Mouse (Mus musculus) ES-E14 (cell line): ENCODE data around the gene Vsir. TPM values are rescaled to one million over a fixed set of nuclear protein-coding genes. Genes with fewer than 3 reads are reported as not detected.

Experiments used
- DNase-seq: peaks from one replicate; pipeline ENCODE4 v3.0.0-alpha.2; 2013; ENCODE audit warnings: low read depth, low spot score
- H3K27ac ChIP-seq: 2 replicates; pipeline ENCODE4 v1.5.1; 2012; ENCODE audit warnings: low read depth, mild to moderate bottlenecking, low read length, moderate library complexity, mixed read lengths; ENCODE audit not compliant: poor library complexity, insufficient read depth, severe bottlenecking
- H3K36me3 ChIP-seq: 2 replicates; pipeline ENCODE4 v1.6.1; 2012; ENCODE audit warnings: mild to moderate bottlenecking, low read length, moderate library complexity, mixed read lengths; ENCODE audit not compliant: control insufficient read depth, poor library complexity, insufficient read depth, severe bottlenecking
- H3K4me1 ChIP-seq, 2 experiments: fragments of 150-350 bp in 1 of 2; sonication (generic) in 1 of 2; 2 replicates each; pipeline ENCODE4 v1.6.1; 2012; ENCODE audit warnings: low read length in 2 of 2, mild to moderate bottlenecking in 1 of 2, mixed read lengths in 1 of 2; ENCODE audit not compliant: control insufficient read depth in 2 of 2, insufficient read depth in 2 of 2, poor library complexity in 1 of 2
- H3K4me3 ChIP-seq, 2 experiments: fragments of 150-350 bp in 1 of 2; sonication (generic) in 1 of 2; 2 replicates each; pipeline ENCODE4 v1.5.1; 2012; ENCODE audit warnings: low read length in 2 of 2, low read depth in 1 of 2, mild to moderate bottlenecking in 1 of 2, mixed read lengths in 1 of 2; ENCODE audit not compliant: insufficient read depth in 1 of 2, poor library complexity in 1 of 2, severe bottlenecking in 1 of 2
- H3K9ac ChIP-seq: 2 replicates; pipeline ENCODE4 v1.6.1; 2012; ENCODE audit warnings: low read depth, mild to moderate bottlenecking, low read length, mixed read lengths; ENCODE audit not compliant: poor library complexity, insufficient read depth, severe bottlenecking
- H3K9me3 ChIP-seq: fragments of 150-350 bp; sonication (generic); 2 replicates; pipeline ENCODE4 v1.6.1; 2012; ENCODE audit warnings: low read depth, mild to moderate bottlenecking, low read length; ENCODE audit not compliant: control insufficient read depth, insufficient read depth
- CHD2 ChIP-seq: IDR thresholded peaks from 2 replicates; pipeline ENCODE4 v1.6.1; 2014; ENCODE audit warnings: mild to moderate bottlenecking, low read depth, low read length, inconsistent platforms
- HCFC1 ChIP-seq: IDR thresholded peaks from 2 replicates; pipeline ENCODE4 v1.6.1; 2012; ENCODE audit warnings: low read length, inconsistent platforms, borderline replicate concordance; ENCODE audit not compliant: insufficient read depth
- MAFK ChIP-seq: IDR thresholded peaks from 2 replicates; pipeline ENCODE4 v1.6.1; 2014; ENCODE audit warnings: mild to moderate bottlenecking, low read depth, low read length, inconsistent platforms; ENCODE audit not compliant: insufficient read depth
- ZC3H11A ChIP-seq: IDR thresholded peaks from 2 replicates; pipeline ENCODE4 v1.6.1; 2012; ENCODE audit warnings: low read depth, mild to moderate bottlenecking, inconsistent platforms, low read length, borderline replicate concordance
- ZNF384 ChIP-seq: IDR thresholded peaks from 2 replicates; pipeline ENCODE4 v1.6.1; 2012; ENCODE audit warnings: low read depth, low read length, inconsistent platforms
- in situ Hi-C, 2 experiments: fragments of 600-800 bp; cut with MboI; formaldehyde crosslinking; loops; one replicate each; pipeline ENCODE4 v1.15.1; 2025; ENCODE audit warnings: low sequenced_read_pairs in 2 of 2, inconsistent platforms in 1 of 2; ENCODE audit not compliant: unreplicated experiment in 2 of 2
- total RNA-seq: library from RNA; depleted of rRNA; stranded (reverse); fragments of 300-350 nt; gene quantifications from 2 replicates; pipeline ENCODE4 v1.2.3, GENCODE M21; 2012

The Vsir gene
- total RNA-seq, 1 experiment = 5.5 TPM

DNA sequence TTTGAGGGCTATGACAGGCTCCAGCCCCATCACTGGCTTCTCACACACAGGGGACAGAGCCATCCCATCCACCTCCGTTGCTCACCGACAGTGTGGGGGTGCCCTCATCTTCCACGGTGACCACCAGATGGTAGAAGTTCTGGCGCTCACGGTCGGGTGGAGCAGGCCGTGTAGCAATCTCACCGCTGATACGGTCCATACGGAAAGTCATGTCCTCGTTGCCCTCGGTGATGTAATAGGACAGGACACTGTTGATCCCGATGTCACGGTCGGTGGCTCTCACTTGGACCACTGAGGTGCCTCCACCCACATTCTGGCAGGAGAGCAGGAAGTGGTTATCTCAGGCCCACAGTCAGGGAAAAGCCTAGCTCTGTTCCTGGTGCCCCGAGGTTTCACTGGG lies 30.1 kb downstream of the Vsir start:
- TF ChIP-seq ZNF384 (no peak), MAFK (no peak), CHD2 (no peak), HCFC1 (no peak)
- in situ Hi-C loops = no loop called here

GRCm38 (mm10) chr10:60379419-60379957 lies 32.8 kb downstream of the Vsir start:
- TF ChIP-seq ZC3H11A = no peak
- no peak for TF ChIP-seq ZNF384
- TF ChIP-seq HCFC1 = no peak
- TF ChIP-seq CHD2 = no peak
- no peak for TF ChIP-seq MAFK
- no peak overlapping the region for H3K9ac ChIP-seq
- no peak overlapping the region for H3K27ac ChIP-seq
- no peak overlapping the region for H3K4me3 ChIP-seq
- no peaks in the 10 kb centered on the region for H3K9me3 ChIP-seq
- H3K4me1 ChIP-seq = peaks cover 0 to 6% of the 10 kb centered on the region in 2 experiments; a peak in 1 of 4 replicates
- in situ Hi-C loops = no loop called here
- no peaks in the 10 kb centered on the region for H3K36me3 ChIP-seq
- DNase-seq = no peak

More for the DNA sequence above, 30.1 kb downstream of the Vsir start:
- Histone ChIP-seq H3K4me1 (peaks cover 0 to 6% of the 10 kb centered on the region in 2 experiments; a peak in 1 of 4 replicates), H3K9me3 (no peaks in the 10 kb centered on the region), H3K4me3 (no peak overlapping the region), H3K27ac (no peak overlapping the region), H3K9ac (no peak overlapping the region), H3K36me3 (no peaks in the 10 kb centered on the region)
- DNase-seq = no peak

- H3K27ac ChIP-seq = no peak overlapping the region
- no peak for DNase-seq
- TF ChIP-seq ZC3H11A = no peak
- TF ChIP-seq ZNF384 = no peak
- no peak for TF ChIP-seq MAFK
- TF ChIP-seq HCFC1 = no peak
- TF ChIP-seq CHD2 = no peak
- no peak overlapping the region for H3K4me3 ChIP-seq
- no peaks in the 10 kb centered on the region for H3K9me3 ChIP-seq
- H3K4me1 ChIP-seq = peaks cover 0 to 6% of the 10 kb centered on the region in 2 experiments; a peak in 1 of 4 replicates
- no peaks in the 10 kb centered on the region for H3K36me3 ChIP-seq
- no peak overlapping the region for H3K9ac ChIP-seq
- in situ Hi-C loops = no loop called here
Observed at GRCm38 (mm10) chr10:60380229-60380628, 33.6 kb downstream of the Vsir start.

GRCm38 (mm10) chr10:60381142-60381925 lies 34.7 kb downstream of the Vsir start:
- in situ Hi-C loops = no loop called here
- peaks cover 0 to 6% of the 10 kb centered on the region in 2 experiments; a peak in 1 of 4 replicates for H3K4me1 ChIP-seq
- H3K27ac ChIP-seq = no peak overlapping the region
- no peaks in the 10 kb centered on the region for H3K9me3 ChIP-seq
- no peak overlapping the region for H3K4me3 ChIP-seq
- TF ChIP-seq MAFK = no peak
- no peak for TF ChIP-seq CHD2
- TF ChIP-seq ZC3H11A = no peak
- TF ChIP-seq HCFC1 = no peak
- TF ChIP-seq ZNF384 = no peak
- no peaks in the 10 kb centered on the region for H3K36me3 ChIP-seq
- H3K9ac ChIP-seq = no peak overlapping the region
- DNase-seq = no peak

GRCm38 (mm10) chr10:60388332-60388731 lies 41.7 kb downstream of the Vsir start:
- H3K4me3 ChIP-seq = no peak overlapping the region
- no peak overlapping the region for H3K27ac ChIP-seq
- in situ Hi-C loops = no loop called here
- peaks cover 0 to 10% of the 10 kb centered on the region in 2 experiments; a peak in 1 of 4 replicates for H3K4me1 ChIP-seq
- no peak for TF ChIP-seq ZC3H11A
- no peak for TF ChIP-seq ZNF384
- TF ChIP-seq HCFC1 = no peak
- TF ChIP-seq CHD2 = no peak
- TF ChIP-seq MAFK = no peak
- DNase-seq = no peak
- no peaks in the 10 kb centered on the region for H3K36me3 ChIP-seq
- no peak overlapping the region for H3K9ac ChIP-seq
- H3K9me3 ChIP-seq = no peaks in the 10 kb centered on the region
